Mouse (Mus musculus) midbrain, embryonic 13.5 days (tissue): ENCODE measurements around the gene Olfr1406. TPM values are rescaled to one million over a fixed set of nuclear protein-coding genes. Genes with fewer than 3 reads are reported as not detected.

Source experiments
- polyA plus RNA-seq: library from polyadenylated mRNA; unstranded; fragments of >200 nt; fragmentation: Nextera tagmentation; extraction: Ambion mirVana; gene quantifications from 2 replicates; pipeline ENCODE4 v1.2.1, GENCODE M21; 2015

Olfr1406 gene
- polyA plus RNA-seq, 1 experiment from 2014 or later, result not detected

Other genes with a start within 250 kb of the Olfr1406 start
- gene Olfr16, start 240.2 kb downstream of the Olfr1406 start, polyA plus RNA-seq, result not detected in 2 replicates
- not detected in 2 replicates for gene Olfr1408, start 53.3 kb downstream of the Olfr1406 start, polyA plus RNA-seq
- not detected in 2 replicates for gene Olfr218, start 7.2 kb upstream of the Olfr1406 start, polyA plus RNA-seq
- not detected in 2 replicates for gene Olfr1404, start 21.8 kb upstream of the Olfr1406 start, polyA plus RNA-seq
- not detected in 2 replicates for gene Fcer1a, start 36.6 kb upstream of the Olfr1406 start, polyA plus RNA-seq
- gene Olfr418, start 75.4 kb upstream of the Olfr1406 start, polyA plus RNA-seq, result not detected in 2 replicates
- not detected in 2 replicates for gene Mptx2, start 87.1 kb upstream of the Olfr1406 start, polyA plus RNA-seq
- 14.0 and 14.8 TPM in 2 replicates for gene Ackr1, start 143.1 kb upstream of the Olfr1406 start, polyA plus RNA-seq
- 2.6 and 3.3 TPM in 2 replicates for gene Aim2, start 160.2 kb upstream of the Olfr1406 start, polyA plus RNA-seq
- 44.1 and 49.5 TPM in 2 replicates for gene Cadm3, start 177.1 kb upstream of the Olfr1406 start, polyA plus RNA-seq